Mouse (Mus musculus): ENCODE measurements at regions not wholly inside any gene's neighbourhood (a gene's known extent, or its start where the extent isn't known, plus 50 kb on each side); places are given as distances from the start of the nearest gene placed in this dataset.

GRCm38 (mm10) chr16:24092136-24092535 is 103.5 kb upstream of the Bcl6 start:
- TF ChIP-seq CTCF (IDR thresholded peaks at IDR 0.05; ENCODE audit: low read depth) (no peak), EP300 (IDR thresholded peaks at IDR 0.05; ENCODE audit: low read depth) (no peak)

All from liver, embryonic 14.5 days (tissue).